Mouse (Mus musculus): ENCODE measurements around the gene Phf23. TPM values are rescaled to one million over a fixed set of nuclear protein-coding genes. Genes with fewer than 3 reads are reported as not detected.
A peak's percentile ranks its signal among the peaks of the same experiment; 100 is the strongest.

The Phf23 gene
- polyA plus RNA-seq, 1 experiment from 2014 or later, result 43.8 TPM

DNA sequence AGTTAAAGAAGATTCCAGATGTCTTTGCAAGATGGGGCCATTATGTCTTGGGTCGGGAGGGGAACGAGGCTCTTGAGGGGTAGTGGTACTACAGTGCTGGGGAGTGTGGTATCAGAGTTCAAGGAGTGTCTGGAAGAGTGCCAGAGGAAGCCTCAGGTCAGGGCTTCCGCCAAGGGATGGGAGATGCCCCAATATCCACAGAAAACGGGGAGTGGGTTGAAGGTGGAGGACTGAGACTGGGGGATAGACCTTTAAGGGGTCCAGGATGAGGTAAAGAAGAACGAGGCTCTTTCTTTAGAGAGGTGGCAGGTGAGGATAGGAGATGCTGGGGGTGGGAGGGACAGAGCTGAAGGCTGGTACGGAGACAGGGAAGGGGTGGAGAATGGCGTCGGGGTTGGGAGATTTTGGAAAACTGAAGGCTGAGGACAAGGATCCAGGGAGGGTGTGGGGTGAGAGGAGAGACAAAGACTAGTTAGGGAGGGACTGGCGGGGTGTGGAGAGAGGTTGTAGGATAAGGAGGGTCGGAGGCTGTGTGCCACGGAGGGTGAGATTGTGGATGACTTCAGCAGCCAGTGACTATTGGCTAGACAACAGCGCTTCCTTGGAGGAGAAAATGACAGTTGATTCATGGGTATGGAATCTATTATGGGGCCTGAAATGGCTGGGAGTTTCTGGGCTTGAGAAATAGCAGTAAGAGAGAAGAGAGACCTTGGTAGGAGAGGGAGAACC is 33.0 kb downstream of the Phf23 start:
- H3K36me3 ChIP-seq, result peaks cover 28% of the 10 kb centered on the region
- peaks cover 59% of the 10 kb centered on the region for H3K4me1 ChIP-seq
- H3K9me3 ChIP-seq, result no peaks in the 10 kb centered on the region
- peak overlapping the region; percentile 31 for H3K4me3 ChIP-seq
- 28% methylated on average over 12 of the region's 12 CpGs for WGBS
- peak overlapping the region; percentile 66 for H3K9ac ChIP-seq
- no peak for ATAC-seq (ENCODE audit: extremely low read depth, insufficient number of reproducible peaks, low FRiP score, low TSS enrichment)
- peaks cover 7% of the 10 kb centered on the region; the same call in 1 of the 2 replicates for H3K27me3 ChIP-seq (replicated peaks)
- H3K27ac ChIP-seq (replicated peaks), result peak overlapping the region; percentile 69
- peak overlapping the region; percentile 65 for H3K4me2 ChIP-seq

DNA sequence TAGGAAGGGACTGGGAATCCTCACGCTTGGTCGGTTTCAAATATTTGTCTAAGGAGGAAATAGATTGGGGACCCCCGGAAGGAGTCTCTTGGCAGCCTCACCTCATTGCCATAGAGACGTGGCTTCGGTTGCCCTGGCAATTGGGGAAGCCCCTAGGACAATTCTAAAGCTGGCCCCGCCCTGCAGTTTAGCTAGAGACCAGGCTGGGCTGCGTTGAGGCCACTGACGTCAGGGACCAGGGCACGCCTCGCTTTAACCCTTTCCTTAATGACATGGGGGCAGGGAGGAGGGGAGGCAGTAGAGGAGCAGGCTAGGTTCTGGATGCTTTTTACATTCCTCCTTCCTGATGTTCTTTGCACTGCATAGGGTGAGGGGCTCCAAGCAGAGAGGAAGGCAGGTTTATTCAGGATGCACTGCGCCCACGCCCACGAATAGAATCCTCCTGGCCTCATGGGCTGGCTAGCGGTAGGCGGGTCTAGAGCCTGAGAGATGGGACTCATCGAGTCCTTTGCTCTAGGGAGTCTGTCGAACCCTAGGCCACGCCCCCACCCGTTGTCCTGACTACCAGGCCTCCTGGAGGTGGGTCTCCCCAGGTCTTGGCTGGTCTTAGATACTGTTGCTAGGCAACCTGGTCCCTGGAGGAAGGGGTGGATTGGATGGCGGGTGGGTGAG is 33.7 kb downstream of the Phf23 start:
- peak overlapping the region; percentile 31 for H3K4me3 ChIP-seq
- no peaks in the 10 kb centered on the region for H3K9me3 ChIP-seq
- WGBS, result under 1% methylated on average over 20 of the region's 20 CpGs
- peak overlapping the region; percentile 69 for H3K27ac ChIP-seq (replicated peaks)
- H3K4me2 ChIP-seq, result peak overlapping the region; percentile 65
- H3K9ac ChIP-seq, result peak overlapping the region; percentile 66; the same call in 1 of the 2 replicates
- peaks cover 7% of the 10 kb centered on the region; the same call in 1 of the 2 replicates for H3K27me3 ChIP-seq (replicated peaks)
- H3K36me3 ChIP-seq, result peaks cover 31% of the 10 kb centered on the region
- peak; percentile 69 for ATAC-seq (ENCODE audit: extremely low read depth, insufficient number of reproducible peaks, low FRiP score, low TSS enrichment)
- H3K4me1 ChIP-seq, result peaks cover 53% of the 10 kb centered on the region

DNA sequence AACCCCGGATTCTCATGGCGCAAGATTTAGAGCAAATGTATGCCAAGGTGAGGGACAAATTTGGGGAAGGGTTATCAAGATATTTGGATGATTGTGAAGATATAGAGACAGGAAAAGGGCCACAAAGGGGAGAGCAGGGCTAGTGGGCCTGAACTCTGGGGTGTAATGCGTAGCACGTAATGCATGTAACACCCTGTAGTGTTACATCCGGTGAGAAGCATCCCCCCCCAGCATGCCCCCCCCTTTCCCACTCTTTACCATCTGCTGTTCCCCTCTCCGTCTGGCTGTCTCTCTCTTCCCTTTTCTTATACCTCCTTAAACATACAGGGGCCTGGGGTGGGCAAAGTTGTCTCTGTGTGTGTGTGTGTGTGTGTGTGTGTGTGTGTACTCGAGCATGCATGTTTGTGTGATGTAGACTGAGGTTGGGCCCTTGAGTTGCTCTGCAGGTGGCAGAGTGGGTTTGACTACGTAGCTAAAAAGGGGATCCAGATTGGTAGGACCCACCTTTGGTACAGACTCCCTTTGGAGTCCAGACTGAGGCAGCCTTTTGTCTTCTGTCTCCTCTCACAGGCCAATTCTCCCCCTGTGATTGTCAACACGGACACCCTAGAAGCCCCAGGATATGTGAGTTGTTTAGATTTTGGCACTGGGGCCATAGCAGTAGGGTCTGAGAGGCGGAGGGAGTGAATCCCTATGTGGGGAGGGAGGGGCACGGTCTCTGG is 34.4 kb downstream of the Phf23 start:
- peaks cover 51% of the 10 kb centered on the region for H3K4me1 ChIP-seq
- H3K4me2 ChIP-seq, result peak overlapping the region; percentile 65
- 0 out of 2 replicates have a peak overlapping the region, but pooled peaks have one; percentile 44 for H3K9ac ChIP-seq
- peaks cover 7% of the 10 kb centered on the region; the same call in 1 of the 2 replicates for H3K27me3 ChIP-seq (replicated peaks)
- no peak for ATAC-seq (ENCODE audit: extremely low read depth, insufficient number of reproducible peaks, low FRiP score, low TSS enrichment)
- WGBS, result 44% methylated on average over 11 of the region's 11 CpGs
- H3K27ac ChIP-seq (replicated peaks), result 0 out of 2 replicates have a peak overlapping the region, but pooled peaks have one; percentile 69
- H3K9me3 ChIP-seq, result no peaks in the 10 kb centered on the region
- peak overlapping the region; percentile 31; the same call in 1 of the 2 replicates for H3K4me3 ChIP-seq
- H3K36me3 ChIP-seq, result peaks cover 32% of the 10 kb centered on the region

DNA sequence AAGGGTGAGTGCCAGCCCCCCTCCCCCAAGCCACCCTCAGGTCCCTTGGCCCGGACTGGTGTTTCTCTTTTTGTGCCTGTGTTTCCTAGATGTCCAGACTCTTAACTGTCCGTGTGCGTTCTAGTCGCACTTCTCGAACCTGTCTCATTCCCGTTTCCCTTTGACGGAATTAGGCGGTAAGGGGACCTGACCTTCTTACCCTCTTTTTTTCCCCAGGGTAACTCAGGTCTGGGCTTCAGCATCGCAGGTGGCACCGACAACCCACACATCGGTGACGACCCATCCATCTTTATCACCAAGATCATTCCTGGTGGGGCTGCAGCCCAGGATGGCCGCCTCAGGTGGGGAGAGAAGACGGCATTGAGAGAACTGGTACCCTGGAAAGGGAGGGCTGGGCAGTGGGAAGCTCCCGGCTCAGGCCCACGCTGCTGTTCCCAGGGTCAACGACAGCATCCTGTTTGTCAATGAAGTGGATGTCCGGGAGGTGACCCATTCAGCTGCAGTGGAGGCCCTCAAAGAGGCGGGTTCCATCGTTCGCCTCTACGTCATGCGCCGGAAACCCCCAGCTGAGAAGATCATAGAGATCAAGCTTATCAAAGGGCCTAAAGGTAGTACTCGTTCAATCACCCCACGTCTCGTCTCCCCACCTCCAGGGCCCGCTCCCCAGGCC is 35.2 kb downstream of the Phf23 start:
- WGBS, result 90% methylated on average over 28 of the region's 28 CpGs
- Histone ChIP-seq H3K9ac (no peak overlapping the region), H3K4me3 (no peak overlapping the region), H3K4me2 (no peak overlapping the region), H3K27me3 (replicated peaks) (peaks cover 7% of the 10 kb centered on the region; the same call in 1 of the 2 replicates), H3K36me3 (peaks cover 38% of the 10 kb centered on the region), H3K27ac (replicated peaks) (no peak overlapping the region), H3K9me3 (no peaks in the 10 kb centered on the region), H3K4me1 (peaks cover 46% of the 10 kb centered on the region)
- no peak for ATAC-seq (ENCODE audit: extremely low read depth, insufficient number of reproducible peaks, low FRiP score, low TSS enrichment)

DNA sequence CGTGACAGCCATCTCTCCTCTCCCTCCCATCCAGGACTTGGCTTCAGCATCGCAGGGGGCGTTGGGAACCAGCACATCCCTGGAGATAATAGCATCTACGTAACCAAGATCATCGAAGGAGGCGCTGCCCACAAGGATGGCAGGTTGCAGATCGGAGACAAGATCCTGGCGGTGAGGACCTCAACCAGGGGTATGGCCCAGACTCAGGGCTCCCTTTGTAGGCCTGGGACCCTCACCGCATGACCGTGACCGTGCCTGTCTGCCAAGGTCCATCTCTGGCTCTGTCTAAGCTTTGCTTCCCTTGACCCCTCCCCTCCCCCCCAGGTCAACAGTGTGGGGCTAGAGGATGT is 35.7 kb downstream of the Phf23 start:
- H3K36me3 ChIP-seq, result peaks cover 42% of the 10 kb centered on the region
- H3K27me3 ChIP-seq (replicated peaks), result peaks cover 7% of the 10 kb centered on the region; the same call in 1 of the 2 replicates
- no peaks in the 10 kb centered on the region for H3K9me3 ChIP-seq
- ATAC-seq (ENCODE audit: extremely low read depth, insufficient number of reproducible peaks, low FRiP score, low TSS enrichment), result no peak
- H3K4me3 ChIP-seq, result no peak overlapping the region
- H3K9ac ChIP-seq, result no peak overlapping the region
- H3K4me2 ChIP-seq, result no peak overlapping the region
- H3K4me1 ChIP-seq, result peaks cover 41% of the 10 kb centered on the region
- WGBS, result 92% methylated on average over 11 of the region's 11 CpGs
- no peak overlapping the region for H3K27ac ChIP-seq (replicated peaks)

DNA sequence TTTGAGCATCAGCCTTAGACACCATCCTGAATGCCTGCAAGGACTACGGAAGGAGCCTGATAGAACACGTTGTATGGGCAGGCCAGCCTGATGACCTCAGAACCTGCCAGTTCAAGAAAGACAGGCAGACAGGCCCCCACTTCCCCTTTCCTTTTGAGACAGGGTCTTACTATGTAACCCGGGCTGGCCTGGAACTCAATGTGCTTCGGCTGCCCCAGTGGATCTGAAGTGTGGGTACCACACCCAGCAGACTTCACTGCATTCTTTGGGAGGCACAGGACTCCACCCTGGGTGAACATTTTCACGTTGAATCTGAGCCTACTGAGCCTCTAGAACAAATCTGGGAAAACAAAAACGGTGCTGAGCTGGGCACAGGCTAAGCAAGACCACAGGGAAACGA is 42.6 kb downstream of the Phf23 start:
- WGBS, result 68% methylated on average over 7 of the region's 7 CpGs
- no peak overlapping the region for H3K4me2 ChIP-seq
- H3K4me3 ChIP-seq, result no peak overlapping the region
- peaks cover 67% of the 10 kb centered on the region for H3K36me3 ChIP-seq
- H3K9me3 ChIP-seq, result no peaks in the 10 kb centered on the region
- no peak for ATAC-seq (ENCODE audit: extremely low read depth, insufficient number of reproducible peaks, low FRiP score, low TSS enrichment)
- no peak overlapping the region for H3K27ac ChIP-seq (replicated peaks)
- H3K4me1 ChIP-seq, result no peaks in the 10 kb centered on the region
- no peaks in the 10 kb centered on the region for H3K27me3 ChIP-seq (replicated peaks)
- H3K9ac ChIP-seq, result no peak overlapping the region

DNA sequence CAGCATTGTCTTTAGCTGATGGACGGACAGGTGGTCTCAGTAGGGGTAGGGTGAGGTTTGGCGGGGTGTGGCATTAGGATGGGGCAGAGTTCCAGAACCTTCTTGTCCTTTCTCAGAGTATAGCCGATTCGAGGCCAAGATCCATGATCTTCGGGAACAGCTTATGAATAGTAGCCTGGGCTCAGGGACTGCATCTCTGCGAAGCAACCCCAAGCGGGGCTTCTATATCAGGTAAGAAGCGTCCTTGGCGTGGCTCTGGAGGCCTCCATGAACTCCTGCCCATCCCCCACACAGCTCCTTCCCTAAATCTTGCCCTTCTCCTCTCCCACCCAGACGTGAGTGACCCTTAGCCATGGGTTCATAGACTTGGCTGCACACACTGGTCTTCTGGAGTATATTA is 44.1 kb downstream of the Phf23 start:
- Histone ChIP-seq H3K27ac (replicated peaks) (no peak overlapping the region), H3K36me3 (peaks cover 73% of the 10 kb centered on the region), H3K4me3 (no peak overlapping the region), H3K9me3 (no peaks in the 10 kb centered on the region), H3K27me3 (replicated peaks) (no peaks in the 10 kb centered on the region), H3K4me1 (no peaks in the 10 kb centered on the region), H3K4me2 (no peak overlapping the region), H3K9ac (no peak overlapping the region)
- ATAC-seq (ENCODE audit: extremely low read depth, insufficient number of reproducible peaks, low FRiP score, low TSS enrichment), result no peak
- WGBS, result 85% methylated on average over 10 of the region's 10 CpGs

DNA sequence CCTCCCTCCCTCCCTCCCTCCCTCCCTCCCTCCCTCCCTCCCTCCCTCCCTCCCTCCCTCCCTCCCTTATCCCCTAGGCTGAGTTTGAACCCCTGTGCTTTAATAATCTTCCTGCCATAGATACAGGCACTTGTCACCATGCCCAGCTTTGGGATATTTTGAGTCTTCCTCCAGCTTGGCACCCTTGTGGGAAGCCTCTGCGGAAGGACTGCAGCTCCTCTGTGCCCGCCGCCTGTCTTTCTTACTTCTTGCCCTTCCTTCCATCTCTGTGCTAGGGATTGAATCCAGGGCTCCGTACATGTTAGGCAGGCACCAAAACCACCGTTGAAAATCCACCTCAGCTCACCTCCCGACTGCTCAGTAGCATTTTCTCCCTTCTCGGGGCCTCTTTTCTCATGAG is 44.6 kb downstream of the Phf23 start:
- Histone ChIP-seq H3K4me2 (no peak overlapping the region), H3K9ac (no peak overlapping the region), H3K9me3 (no peaks in the 10 kb centered on the region), H3K4me1 (no peaks in the 10 kb centered on the region), H3K27me3 (replicated peaks) (no peaks in the 10 kb centered on the region), H3K27ac (replicated peaks) (no peak overlapping the region), H3K36me3 (peaks cover 75% of the 10 kb centered on the region), H3K4me3 (no peak overlapping the region)
- ATAC-seq (ENCODE audit: extremely low read depth, insufficient number of reproducible peaks, low FRiP score, low TSS enrichment), result no peak
- 79% methylated on average over 7 of the region's 7 CpGs for WGBS

DNA sequence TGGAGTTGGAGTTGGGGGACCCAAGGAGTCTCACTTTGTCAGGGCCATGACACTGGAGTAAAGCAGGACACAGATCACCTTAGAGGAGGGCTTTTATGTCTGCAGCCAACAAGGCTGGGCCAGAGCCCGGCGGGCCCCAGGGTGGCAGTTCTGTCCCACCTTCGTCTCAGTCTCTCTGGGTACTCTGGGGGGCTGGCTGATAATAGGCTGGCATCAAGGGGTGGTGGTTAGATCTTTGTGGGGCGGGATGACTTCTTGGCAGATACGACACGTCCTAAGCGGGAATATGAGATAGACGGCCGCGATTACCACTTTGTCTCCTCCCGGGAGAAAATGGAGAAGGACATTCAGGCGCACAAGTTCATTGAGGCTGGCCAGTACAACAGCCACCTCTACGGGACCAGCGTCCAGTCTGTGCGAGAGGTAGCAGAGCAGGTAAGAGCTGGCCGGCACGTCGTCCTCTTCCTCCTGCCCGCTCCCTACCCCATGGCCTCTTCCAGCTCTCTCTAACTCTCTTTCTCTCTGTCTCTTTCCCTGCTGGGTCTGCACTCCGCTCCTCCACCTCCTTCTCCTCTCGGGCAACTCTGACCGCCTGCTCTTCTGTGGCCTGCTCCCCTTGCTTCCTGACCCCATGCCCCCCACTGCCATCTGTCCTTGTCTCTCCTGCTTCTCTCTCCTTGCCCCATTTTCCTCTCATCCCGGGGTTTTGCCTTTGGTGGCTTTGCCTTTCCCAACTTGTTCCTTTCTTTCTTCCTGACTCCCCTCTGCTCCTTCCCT is 46.9 kb downstream of the Phf23 start:
- no peak for ATAC-seq (ENCODE audit: extremely low read depth, insufficient number of reproducible peaks, low FRiP score, low TSS enrichment)
- peaks cover 68% of the 10 kb centered on the region for H3K36me3 ChIP-seq
- WGBS, result 87% methylated on average over 23 of the region's 23 CpGs

DNA sequence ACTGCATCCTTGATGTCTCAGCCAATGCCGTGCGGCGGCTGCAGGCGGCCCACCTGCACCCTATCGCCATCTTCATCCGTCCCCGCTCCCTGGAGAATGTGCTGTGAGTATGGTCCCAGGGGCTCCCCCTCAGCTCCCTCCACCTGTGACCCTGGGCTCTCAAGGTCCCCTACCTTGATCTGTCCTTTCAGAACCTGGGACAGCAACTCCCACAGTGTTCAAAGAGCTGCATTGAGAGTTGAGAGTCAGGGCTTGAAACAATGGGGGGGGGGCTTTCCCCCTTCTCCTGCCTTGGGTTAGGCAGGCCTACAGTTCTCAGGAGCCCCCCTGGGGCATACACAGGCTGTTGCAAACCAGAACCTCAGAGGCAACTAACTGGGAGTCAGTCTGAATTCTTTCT is 48.1 kb downstream of the Phf23 start:
- Histone ChIP-seq H3K27me3 (replicated peaks) (no peaks in the 10 kb centered on the region), H3K4me3 (no peak overlapping the region), H3K9me3 (no peaks in the 10 kb centered on the region), H3K4me2 (no peak overlapping the region), H3K27ac (replicated peaks) (no peak overlapping the region), H3K36me3 (peaks cover 61% of the 10 kb centered on the region), H3K9ac (no peak overlapping the region), H3K4me1 (no peaks in the 10 kb centered on the region)
- ATAC-seq (ENCODE audit: extremely low read depth, insufficient number of reproducible peaks, low FRiP score, low TSS enrichment), result no peak
- 79% methylated on average over 7 of the region's 7 CpGs for WGBS

More for the DNA sequence above, 46.9 kb downstream of the Phf23 start:
- no peaks in the 10 kb centered on the region for H3K9me3 ChIP-seq
- H3K27me3 ChIP-seq (replicated peaks), result no peaks in the 10 kb centered on the region
- no peak overlapping the region for H3K4me3 ChIP-seq
- H3K27ac ChIP-seq (replicated peaks), result no peak overlapping the region
- H3K4me2 ChIP-seq, result no peak overlapping the region
- no peaks in the 10 kb centered on the region for H3K4me1 ChIP-seq
- no peak overlapping the region for H3K9ac ChIP-seq
